Mouse (Mus musculus) midbrain, embryonic 14.5 days (tissue): ENCODE results near the gene Prrc2b. TPM values are rescaled to one million over a fixed set of nuclear protein-coding genes. Genes with fewer than 3 reads are reported as not detected.

Experiments used
- ATAC-seq: fragments of 200-750 bp; cut with Nextera tagmentation; 2 replicates; pipeline ENCODE4 v1.8.0; 2017; ENCODE audit warnings: moderate number of reproducible peaks, moderate library complexity; ENCODE audit not compliant: low FRiP score, low TSS enrichment
- DNase-seq: peaks from one replicate; pipeline ENCODE4 v3.0.0-alpha.2; 2015
- H3K27ac ChIP-seq: fragments of 300-500 bp; sonication (generic); replicated peaks from 2 replicates; pipeline ENCODE4 v1.5.1; 2014; ENCODE audit warnings: mild to moderate bottlenecking, low read depth, low read length, moderate library complexity
- H3K27me3 ChIP-seq: fragments of 300-500 bp; sonication (generic); 2 replicates; pipeline ENCODE4 v1.6.1; 2014; ENCODE audit warnings: low read length, control low read depth, mixed read lengths; ENCODE audit not compliant: control insufficient read depth, insufficient read depth
- H3K36me3 ChIP-seq: fragments of 300-500 bp; sonication (generic); 2 replicates; pipeline ENCODE4 v1.6.1; 2014; ENCODE audit warnings: low read length, control low read depth; ENCODE audit not compliant: control insufficient read depth, insufficient read depth
- H3K4me1 ChIP-seq: fragments of 300-500 bp; sonication (generic); 2 replicates; pipeline ENCODE4 v1.6.1; 2014; ENCODE audit warnings: mild to moderate bottlenecking, antibody characterized with exemption, low read length, control low read depth; ENCODE audit not compliant: control insufficient read depth, insufficient read depth
- H3K4me2 ChIP-seq: fragments of 300-500 bp; sonication (generic); 2 replicates; pipeline ENCODE4 v1.6.1; 2014; ENCODE audit warnings: mild to moderate bottlenecking, low read length, moderate library complexity
- H3K4me3 ChIP-seq: fragments of 300-500 bp; sonication (generic); replicated peaks from 2 replicates; pipeline ENCODE4 v1.5.1; 2014; ENCODE audit warnings: low read depth, low read length
- H3K9ac ChIP-seq: fragments of 300-500 bp; sonication (generic); replicated peaks from 2 replicates; pipeline ENCODE4 v1.6.1; 2014; ENCODE audit warnings: mild to moderate bottlenecking, low read length, moderate library complexity
- H3K9me3 ChIP-seq: fragments of 300-500 bp; sonication (generic); 2 replicates; pipeline ENCODE4 v1.6.1; 2016; ENCODE audit warnings: low read length, control low read depth, mixed read lengths; ENCODE audit not compliant: control insufficient read depth
- whole genome bisulfite sequencing: fragments of 180-500 bp; shearing (Covaris S2); extraction: QIAGEN DNeasy Blood & Tissue Kit; methylation state at CpG from one replicate; pipeline ENCODE4 v1.1.7; 2014; 5-methylcytosine and 5-hydroxymethylcytosine counted together
- polyA plus RNA-seq: library from polyadenylated mRNA; unstranded; fragments of >200 nt; fragmentation: Nextera tagmentation; extraction: Ambion mirVana; gene quantifications from 2 replicates; pipeline ENCODE4 v1.2.1, GENCODE M21; 2014

Prrc2b gene
- polyA plus RNA-seq, 1 experiment from 2014 or later = 121 TPM

GRCm38 (mm10) chr2:32162102-32162501 lies 11.2 kb downstream of the Prrc2b start:
- Histone ChIP-seq H3K27me3 (no peaks in the 10 kb centered on the region), H3K4me2 (no peak overlapping the region), H3K36me3 (no peaks in the 10 kb centered on the region), H3K27ac (no peak overlapping the region), H3K9me3 (no peaks in the 10 kb centered on the region), H3K4me1 (peaks cover 38% of the 10 kb centered on the region), H3K4me3 (no peak overlapping the region), H3K9ac (no peak overlapping the region)
- ATAC-seq (no peak), DNase-seq (no peak)
- 98% methylated on average over 8 of the region's 8 CpGs for WGBS

DNA sequence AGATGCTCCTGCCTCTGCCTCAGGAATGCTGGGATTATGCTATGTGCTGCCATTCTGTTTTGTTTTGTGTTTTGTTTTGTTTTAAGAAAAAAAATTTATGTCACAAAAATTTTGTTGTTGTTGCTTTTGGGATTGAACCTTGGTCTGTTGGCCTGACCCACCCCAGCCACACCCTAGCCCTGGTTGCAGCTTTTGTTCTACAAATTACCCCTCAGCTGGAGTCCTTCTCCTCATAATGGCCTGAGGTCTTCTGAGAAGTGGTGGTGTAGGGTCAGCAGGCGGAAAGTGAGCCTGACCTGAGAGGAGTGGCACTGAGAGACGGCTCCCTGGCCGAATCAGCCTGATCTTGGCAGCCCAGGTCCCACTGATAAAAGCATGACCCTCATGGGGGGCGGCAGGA lies 11.8 kb downstream of the Prrc2b start:
- H3K4me3 ChIP-seq = no peak overlapping the region
- H3K36me3 ChIP-seq = no peaks in the 10 kb centered on the region
- H3K4me2 ChIP-seq = no peak overlapping the region
- H3K27me3 ChIP-seq = no peaks in the 10 kb centered on the region
- DNase-seq (no peak), ATAC-seq (no peak)
- no peak overlapping the region for H3K27ac ChIP-seq
- H3K9me3 ChIP-seq = no peaks in the 10 kb centered on the region
- H3K9ac ChIP-seq = no peak overlapping the region
- peaks cover 38% of the 10 kb centered on the region for H3K4me1 ChIP-seq
- WGBS = 82% methylated on average over 4 of the region's 4 CpGs

GRCm38 (mm10) chr2:32163057-32163456 lies 12.2 kb downstream of the Prrc2b start:
- no peak for ATAC-seq
- no peak overlapping the region for H3K4me3 ChIP-seq
- H3K27me3 ChIP-seq = no peaks in the 10 kb centered on the region
- no peak overlapping the region for H3K27ac ChIP-seq
- no peak for DNase-seq
- peaks cover 38% of the 10 kb centered on the region for H3K4me1 ChIP-seq
- no peaks in the 10 kb centered on the region for H3K9me3 ChIP-seq
- H3K9ac ChIP-seq = no peak overlapping the region
- 83% methylated on average over 3 of the region's 3 CpGs for WGBS
- no peak overlapping the region for H3K4me2 ChIP-seq
- H3K36me3 ChIP-seq = no peaks in the 10 kb centered on the region

DNA sequence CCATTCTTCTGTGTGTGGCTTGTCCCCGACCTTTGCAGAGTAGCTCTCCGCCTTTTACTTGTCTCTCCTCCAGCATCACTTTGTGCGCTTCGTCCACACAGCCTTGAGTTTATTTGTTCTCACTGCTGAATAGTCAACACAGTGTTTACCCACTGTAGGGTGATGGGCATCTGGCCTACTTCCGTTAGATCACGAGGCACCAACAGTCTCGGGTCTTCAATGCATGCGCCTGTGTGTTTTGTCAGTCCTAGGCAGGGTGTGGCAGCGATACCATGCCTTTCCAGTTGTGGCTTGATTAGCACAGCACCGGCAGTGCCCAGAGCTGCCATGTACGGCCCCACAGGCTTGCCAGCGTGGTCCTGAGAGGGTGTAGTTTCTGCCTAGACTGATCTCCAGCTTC lies 13.6 kb downstream of the Prrc2b start:
- WGBS = 70% methylated on average over 12 of the region's 12 CpGs
- Histone ChIP-seq H3K9me3 (no peaks in the 10 kb centered on the region), H3K9ac (no peak overlapping the region), H3K4me2 (no peak overlapping the region), H3K27ac (no peak overlapping the region), H3K36me3 (no peaks in the 10 kb centered on the region), H3K4me1 (peaks cover 37% of the 10 kb centered on the region), H3K4me3 (no peak overlapping the region), H3K27me3 (no peaks in the 10 kb centered on the region)
- ATAC-seq = no peak
- no peak for DNase-seq

DNA sequence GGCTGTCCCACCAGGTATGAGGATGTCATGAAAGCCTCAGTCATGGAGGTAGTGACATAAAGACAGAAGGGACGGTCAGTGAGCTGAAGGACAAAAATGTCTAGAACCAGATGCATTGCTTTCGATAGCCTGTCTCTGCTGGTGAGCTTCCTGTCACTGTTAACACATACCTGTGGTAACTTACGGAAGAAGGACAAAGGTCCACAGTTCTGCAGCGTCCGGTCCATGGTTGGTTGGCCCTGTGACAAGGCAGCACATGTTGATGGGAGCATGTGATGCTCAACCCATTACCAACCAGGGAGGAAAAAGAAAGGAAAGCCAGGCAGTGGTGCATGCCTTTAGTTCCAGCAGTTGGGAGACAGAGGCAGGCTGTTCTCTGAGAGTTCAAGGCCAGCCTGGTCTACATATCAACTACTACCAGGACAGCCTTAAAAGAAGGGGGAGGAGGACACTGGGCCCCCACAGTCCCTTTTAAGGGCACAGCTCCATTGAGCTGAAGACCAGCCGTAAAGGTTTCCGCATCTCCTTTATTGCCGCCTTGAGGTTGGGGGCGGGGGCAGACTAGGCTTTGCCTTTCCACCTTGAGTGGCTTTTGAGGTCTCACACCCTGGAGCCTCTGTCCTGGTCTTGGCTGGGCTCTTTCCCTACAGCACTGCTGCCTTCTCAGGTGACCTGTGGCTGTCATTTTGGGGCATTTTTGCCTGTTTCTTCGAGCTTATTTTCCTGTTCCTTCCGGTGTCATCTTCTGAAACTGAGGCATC lies 14.3 kb downstream of the Prrc2b start:
- WGBS = 87% methylated on average over 11 of the region's 11 CpGs
- Histone ChIP-seq H3K27ac (no peak overlapping the region), H3K4me1 (peaks cover 44% of the 10 kb centered on the region), H3K36me3 (no peaks in the 10 kb centered on the region), H3K4me2 (no peak overlapping the region), H3K9ac (no peak overlapping the region), H3K27me3 (no peaks in the 10 kb centered on the region), H3K9me3 (no peaks in the 10 kb centered on the region), H3K4me3 (no peak overlapping the region)
- ATAC-seq = no peak
- DNase-seq = no peak

DNA sequence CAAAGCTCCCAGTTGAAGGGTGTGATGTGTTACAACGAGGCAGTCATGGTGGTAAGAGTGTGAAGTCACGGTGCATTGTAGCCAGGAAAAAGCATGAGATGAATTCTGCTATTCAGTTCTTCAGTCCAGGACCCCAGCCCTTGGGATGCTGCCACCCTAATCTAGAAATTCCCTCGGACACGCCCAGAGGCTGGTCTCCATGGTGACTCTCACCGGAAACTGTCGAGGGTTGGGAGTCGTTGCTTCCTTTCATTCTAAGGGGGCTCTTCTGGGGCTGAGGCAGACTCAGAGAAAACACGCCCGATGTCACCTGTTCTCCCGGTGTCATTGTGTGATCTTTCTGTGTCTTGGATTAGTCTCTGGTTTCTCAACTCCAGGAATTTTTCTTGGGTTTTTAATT lies 15.7 kb downstream of the Prrc2b start:
- H3K27me3 ChIP-seq = no peaks in the 10 kb centered on the region
- no peaks in the 10 kb centered on the region for H3K36me3 ChIP-seq
- H3K4me3 ChIP-seq = no peak overlapping the region
- H3K4me2 ChIP-seq = peak overlapping the region; percentile 26
- no peak overlapping the region for H3K9ac ChIP-seq
- H3K4me1 ChIP-seq = peaks cover 48% of the 10 kb centered on the region
- no peaks in the 10 kb centered on the region for H3K9me3 ChIP-seq
- peak overlapping the region; percentile 41; the same call in 1 of the 2 replicates for H3K27ac ChIP-seq
- DNase-seq = peak; percentile 62
- no peak for ATAC-seq
- WGBS = 3% methylated on average over 10 of the region's 10 CpGs

GRCm38 (mm10) chr2:32167034-32167770 lies 16.3 kb downstream of the Prrc2b start:
- Histone ChIP-seq H3K4me2 (peak overlapping the region; percentile 26), H3K27me3 (no peaks in the 10 kb centered on the region), H3K9me3 (no peaks in the 10 kb centered on the region), H3K4me3 (peak overlapping the region; percentile 7; the same call in 1 of the 2 replicates), H3K36me3 (no peaks in the 10 kb centered on the region), H3K27ac (peak overlapping the region; percentile 77), H3K4me1 (peaks cover 48% of the 10 kb centered on the region), H3K9ac (no peak overlapping the region; the same call in 1 of the 2 replicates)
- DNase-seq = peak; percentile 49
- 6% methylated on average over 16 of the region's 16 CpGs for WGBS
- no peak for ATAC-seq

- WGBS = under 1% methylated on average over 7 of the region's 7 CpGs
- Histone ChIP-seq H3K4me1 (peaks cover 48% of the 10 kb centered on the region), H3K27me3 (no peaks in the 10 kb centered on the region), H3K9me3 (no peaks in the 10 kb centered on the region), H3K9ac (peak overlapping the region; percentile 37; the same call in 1 of the 2 replicates), H3K4me3 (peak overlapping the region; percentile 7; the same call in 1 of the 2 replicates), H3K36me3 (no peaks in the 10 kb centered on the region), H3K27ac (peak overlapping the region; percentile 77), H3K4me2 (peak overlapping the region; percentile 26)
- DNase-seq = peak; percentile 75
- ATAC-seq = peak; percentile 53; the same call in 1 of the 2 replicates
Observed at GRCm38 (mm10) chr2:32167819-32168218, 16.9 kb downstream of the Prrc2b start.
